Mouse (Mus musculus): ENCODE measurements around the gene Nol10. TPM values are rescaled to one million over a fixed set of nuclear protein-coding genes. Genes with fewer than 3 reads are reported as not detected.

Gene Nol10
- polyA plus RNA-seq, 1 experiment from 2014 or later, result 28.8 TPM

GRCm38 (mm10) chr12:17369551-17370325 is 21.5 kb downstream of the Nol10 start:
- H3K4me1 ChIP-seq (replicated peaks), result no peaks in the 10 kb centered on the region
- H3K27ac ChIP-seq, result no peak overlapping the region
- no peaks in the 10 kb centered on the region for H3K27me3 ChIP-seq (ENCODE audit: insufficient read depth, poor library complexity, severe bottlenecking)
- 96% methylated on average over 7 of the region's 7 CpGs for WGBS
- H3K9me3 ChIP-seq, result no peaks in the 10 kb centered on the region
- no peak overlapping the region for H3K4me3 ChIP-seq
- H3K36me3 ChIP-seq, result peaks cover 93% of the 10 kb centered on the region
- no peak for DNase-seq (ENCODE audit: low spot score)

DNA sequence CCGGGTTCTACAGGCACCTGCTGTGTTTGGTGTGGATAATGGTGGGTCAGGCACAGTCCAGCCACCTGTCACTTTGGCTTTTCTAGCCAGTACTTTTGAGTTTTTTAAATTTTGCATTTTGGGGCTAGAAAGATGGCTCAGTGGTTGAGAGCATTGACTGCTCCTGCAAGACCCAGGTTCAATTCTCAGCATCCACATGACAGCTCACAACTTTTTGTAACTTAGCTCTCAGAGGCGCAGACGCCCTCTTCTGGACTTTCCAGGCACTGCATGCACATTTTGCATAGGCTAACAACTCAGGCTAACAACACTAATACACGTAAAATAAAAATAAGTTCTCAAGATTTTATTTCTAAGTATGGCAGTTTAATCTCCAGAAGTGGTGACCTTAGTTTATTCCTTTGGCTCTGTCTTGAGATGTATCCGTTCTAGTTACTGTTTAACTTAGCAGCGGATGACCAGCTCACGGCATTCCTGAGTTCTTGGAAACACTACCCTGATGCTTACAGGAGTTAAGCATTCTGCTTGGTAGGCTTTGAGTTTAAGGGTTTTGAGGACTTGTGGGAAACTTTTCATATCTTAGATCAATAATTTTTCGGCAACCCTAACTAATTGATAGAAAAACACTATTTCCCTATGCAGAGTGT is 23.5 kb downstream of the Nol10 start:
- Histone ChIP-seq H3K27me3 (ENCODE audit: insufficient read depth, poor library complexity, severe bottlenecking) (no peaks in the 10 kb centered on the region), H3K9me3 (no peaks in the 10 kb centered on the region), H3K27ac (no peak overlapping the region), H3K36me3 (peaks cover 97% of the 10 kb centered on the region), H3K4me1 (replicated peaks) (no peaks in the 10 kb centered on the region), H3K4me3 (no peak overlapping the region)
- WGBS, result 88% methylated on average over 8 of the region's 8 CpGs
- no peak for DNase-seq (ENCODE audit: low spot score)

- 88% methylated on average over 3 of the region's 3 CpGs for WGBS
- H3K9me3 ChIP-seq, result no peaks in the 10 kb centered on the region
- no peak overlapping the region for H3K27ac ChIP-seq
- H3K36me3 ChIP-seq, result peaks cover 99% of the 10 kb centered on the region
- no peaks in the 10 kb centered on the region for H3K4me1 ChIP-seq (replicated peaks)
- H3K27me3 ChIP-seq (ENCODE audit: insufficient read depth, poor library complexity, severe bottlenecking), result no peaks in the 10 kb centered on the region
- no peak for DNase-seq (ENCODE audit: low spot score)
- no peak overlapping the region for H3K4me3 ChIP-seq
Observed at GRCm38 (mm10) chr12:17372696-17373095, 24.4 kb downstream of the Nol10 start.

DNA sequence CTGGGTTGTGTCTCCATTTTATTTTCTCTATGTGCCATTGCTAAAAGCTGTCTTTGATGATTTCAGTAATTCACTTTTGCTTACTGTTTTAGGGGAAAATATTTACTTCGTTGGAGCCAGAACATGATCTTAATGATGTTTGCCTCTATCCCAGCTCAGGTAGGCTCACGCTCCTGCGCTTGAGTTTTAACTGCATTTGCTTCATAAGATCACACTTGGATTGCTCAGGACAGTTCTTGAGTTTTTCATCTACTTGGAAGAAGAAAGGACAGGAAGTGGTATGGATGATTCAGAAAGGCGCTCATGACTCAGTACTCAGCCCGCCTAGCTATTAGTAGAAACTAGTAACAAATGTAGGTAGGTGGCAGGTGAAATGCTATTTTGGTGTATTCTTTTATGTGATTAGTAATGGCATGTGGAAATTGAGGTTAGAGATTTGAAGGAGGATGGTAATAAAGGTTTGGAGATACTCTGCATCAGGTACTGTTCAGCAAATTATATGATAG is 25.3 kb downstream of the Nol10 start:
- H3K4me3 ChIP-seq, result no peak overlapping the region
- WGBS, result 96% methylated on average over 5 of the region's 5 CpGs
- peaks cover 99% of the 10 kb centered on the region for H3K36me3 ChIP-seq
- H3K27ac ChIP-seq, result no peak overlapping the region
- no peaks in the 10 kb centered on the region for H3K9me3 ChIP-seq
- no peak for DNase-seq (ENCODE audit: low spot score)
- H3K4me1 ChIP-seq (replicated peaks), result no peaks in the 10 kb centered on the region
- H3K27me3 ChIP-seq (ENCODE audit: insufficient read depth, poor library complexity, severe bottlenecking), result no peaks in the 10 kb centered on the region

DNA sequence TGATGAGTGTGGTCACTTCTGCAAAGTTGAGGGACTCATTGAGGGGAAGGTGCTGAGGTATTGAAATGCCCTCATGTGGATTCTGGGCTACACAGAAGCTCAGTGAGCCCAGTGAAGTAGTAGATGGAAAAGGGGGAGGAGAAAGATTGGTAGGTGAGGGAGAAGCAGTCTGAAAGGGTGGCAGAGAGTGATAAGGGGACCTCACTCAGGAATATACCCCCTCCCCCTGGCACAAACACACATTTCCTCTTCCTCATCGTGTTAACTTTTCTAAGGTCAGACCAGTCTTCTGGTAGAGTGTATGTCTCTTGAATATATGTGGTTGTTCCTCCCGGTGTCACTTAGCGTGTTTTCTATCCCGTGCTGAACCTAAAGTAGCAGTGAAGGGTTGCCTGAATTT is 27.0 kb downstream of the Nol10 start:
- Histone ChIP-seq H3K4me3 (no peak overlapping the region), H3K27me3 (ENCODE audit: insufficient read depth, poor library complexity, severe bottlenecking) (no peaks in the 10 kb centered on the region), H3K27ac (no peak overlapping the region), H3K36me3 (peaks cover 99% of the 10 kb centered on the region), H3K4me1 (replicated peaks) (no peaks in the 10 kb centered on the region), H3K9me3 (no peaks in the 10 kb centered on the region)
- 95% methylated on average over 4 of the region's 4 CpGs for WGBS
- DNase-seq (ENCODE audit: low spot score), result no peak

DNA sequence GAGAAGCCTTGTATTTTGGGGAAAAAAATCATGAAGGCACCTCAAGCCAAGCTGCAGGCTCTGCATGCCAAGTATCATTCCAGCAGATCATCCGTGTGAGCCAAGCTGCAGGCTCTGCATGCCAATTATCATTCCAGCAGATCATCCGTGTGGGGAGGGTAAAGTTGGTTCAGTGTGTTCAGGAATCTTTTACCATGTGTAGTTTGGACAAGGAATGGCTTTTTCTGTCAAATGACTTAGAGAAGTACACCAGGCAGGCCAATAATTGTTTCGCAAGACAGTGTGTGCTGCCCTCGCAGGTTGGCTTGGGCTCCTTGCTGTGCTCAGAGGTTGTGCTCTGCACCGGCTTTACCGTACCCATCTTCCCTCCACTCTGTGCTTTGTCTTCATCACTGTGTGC is 28.3 kb downstream of the Nol10 start:
- Histone ChIP-seq H3K4me1 (replicated peaks) (no peaks in the 10 kb centered on the region), H3K4me3 (no peak overlapping the region), H3K36me3 (peaks cover 99% of the 10 kb centered on the region), H3K27ac (no peak overlapping the region), H3K9me3 (no peaks in the 10 kb centered on the region), H3K27me3 (ENCODE audit: insufficient read depth, poor library complexity, severe bottlenecking) (no peaks in the 10 kb centered on the region)
- DNase-seq (ENCODE audit: low spot score), result no peak
- 91% methylated on average over 6 of the region's 6 CpGs for WGBS

GRCm38 (mm10) chr12:17380991-17381390 is 32.7 kb downstream of the Nol10 start:
- DNase-seq (ENCODE audit: low spot score), result no peak
- Histone ChIP-seq H3K27ac (no peak overlapping the region), H3K36me3 (peaks cover 89% of the 10 kb centered on the region), H3K9me3 (no peaks in the 10 kb centered on the region), H3K4me3 (no peak overlapping the region), H3K4me1 (replicated peaks) (no peaks in the 10 kb centered on the region), H3K27me3 (ENCODE audit: insufficient read depth, poor library complexity, severe bottlenecking) (no peaks in the 10 kb centered on the region)
- WGBS, result 95% methylated on average over 6 of the region's 6 CpGs

GRCm38 (mm10) chr12:17382759-17383158 is 34.5 kb downstream of the Nol10 start:
- peaks cover 79% of the 10 kb centered on the region for H3K36me3 ChIP-seq
- H3K9me3 ChIP-seq, result no peaks in the 10 kb centered on the region
- no peaks in the 10 kb centered on the region for H3K4me1 ChIP-seq (replicated peaks)
- DNase-seq (ENCODE audit: low spot score), result no peak
- H3K4me3 ChIP-seq, result no peak overlapping the region
- H3K27me3 ChIP-seq (ENCODE audit: insufficient read depth, poor library complexity, severe bottlenecking), result no peaks in the 10 kb centered on the region
- 89% methylated on average over 7 of the region's 7 CpGs for WGBS
- no peak overlapping the region for H3K27ac ChIP-seq

GRCm38 (mm10) chr12:17386896-17387295 is 38.6 kb downstream of the Nol10 start:
- DNase-seq (ENCODE audit: low spot score), result no peak

DNA sequence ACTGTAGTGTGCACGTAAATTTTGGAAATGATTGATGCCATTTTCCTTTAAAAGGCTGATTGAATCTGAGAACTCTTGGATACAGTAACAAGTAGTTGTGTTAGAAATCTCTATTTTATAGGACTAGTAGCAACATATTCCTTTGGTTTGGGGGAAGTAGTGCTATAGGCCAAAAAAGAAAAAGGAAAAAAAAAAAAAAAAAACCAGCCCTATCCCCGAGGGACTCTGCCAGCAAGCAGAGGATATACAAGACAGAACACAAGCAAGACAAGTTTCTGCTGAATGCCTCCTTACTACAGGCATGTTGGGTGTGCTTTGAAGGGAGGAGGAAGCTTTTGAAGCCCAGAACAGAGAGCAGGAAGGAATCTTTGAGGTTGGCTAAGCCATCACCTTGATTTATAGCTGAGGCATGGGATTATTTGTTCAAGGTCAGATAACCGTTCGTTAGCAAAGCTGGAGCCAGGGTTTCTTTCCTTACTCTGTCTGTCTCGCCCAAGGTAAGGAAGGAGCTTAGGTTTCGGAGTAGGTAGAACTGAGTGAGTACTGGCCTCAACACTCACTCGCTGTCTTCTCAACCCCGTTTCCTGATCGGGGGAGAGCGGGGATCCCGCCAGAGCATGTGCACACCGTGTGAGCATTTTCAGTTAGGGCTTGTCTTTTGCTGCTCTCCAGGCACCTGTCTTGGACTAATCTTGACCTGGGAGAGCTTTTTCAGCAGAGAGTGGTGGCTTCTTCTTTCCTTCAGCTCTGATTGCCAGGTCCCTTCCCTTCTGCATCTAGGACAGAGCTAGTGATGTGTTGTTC is 39.3 kb downstream of the Nol10 start:
- DNase-seq (ENCODE audit: low spot score), result no peak
- Histone ChIP-seq H3K4me3 (no peak overlapping the region), H3K27me3 (ENCODE audit: insufficient read depth, poor library complexity, severe bottlenecking) (no peaks in the 10 kb centered on the region), H3K4me1 (replicated peaks) (no peaks in the 10 kb centered on the region), H3K27ac (no peak overlapping the region), H3K36me3 (peaks cover 46% of the 10 kb centered on the region), H3K9me3 (no peaks in the 10 kb centered on the region)
- 91% methylated on average over 12 of the region's 12 CpGs for WGBS

More at GRCm38 (mm10) chr12:17386896-17387295, 38.6 kb downstream of the Nol10 start:
- Histone ChIP-seq H3K9me3 (no peaks in the 10 kb centered on the region), H3K27me3 (ENCODE audit: insufficient read depth, poor library complexity, severe bottlenecking) (no peaks in the 10 kb centered on the region), H3K4me3 (no peak overlapping the region), H3K4me1 (replicated peaks) (no peaks in the 10 kb centered on the region), H3K36me3 (peaks cover 46% of the 10 kb centered on the region), H3K27ac (no peak overlapping the region)
- 89% methylated on average over 3 of the region's 3 CpGs for WGBS

DNA sequence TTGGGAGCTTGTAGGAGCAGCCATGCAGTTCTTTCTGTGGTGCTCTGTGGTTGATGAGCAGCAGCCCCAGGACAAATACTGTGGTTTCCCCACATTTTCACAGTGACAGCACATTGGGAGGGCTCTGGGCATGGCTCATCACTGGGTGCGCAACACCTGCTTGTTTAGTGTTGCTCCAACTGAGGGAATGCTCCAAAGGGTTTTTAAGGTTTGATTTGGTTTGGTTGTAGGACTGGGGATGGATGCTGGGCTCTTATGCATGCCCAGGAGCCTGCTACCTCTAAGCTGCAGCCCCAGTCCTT is 39.8 kb downstream of the Nol10 start:
- H3K4me3 ChIP-seq, result no peak overlapping the region
- no peak overlapping the region for H3K27ac ChIP-seq
- DNase-seq (ENCODE audit: low spot score), result no peak
- peaks cover 43% of the 10 kb centered on the region for H3K36me3 ChIP-seq
- 91% methylated on average over 1 of the region's 1 CpGs for WGBS
- no peaks in the 10 kb centered on the region for H3K4me1 ChIP-seq (replicated peaks)
- no peaks in the 10 kb centered on the region for H3K27me3 ChIP-seq (ENCODE audit: insufficient read depth, poor library complexity, severe bottlenecking)
- no peaks in the 10 kb centered on the region for H3K9me3 ChIP-seq

- Histone ChIP-seq H3K4me3 (no peak overlapping the region), H3K27me3 (ENCODE audit: insufficient read depth, poor library complexity, severe bottlenecking) (no peaks in the 10 kb centered on the region), H3K9me3 (no peaks in the 10 kb centered on the region), H3K27ac (no peak overlapping the region), H3K36me3 (peaks cover 41% of the 10 kb centered on the region), H3K4me1 (replicated peaks) (no peaks in the 10 kb centered on the region)
- DNase-seq (ENCODE audit: low spot score), result no peak
Observed at GRCm38 (mm10) chr12:17390036-17390435, 41.8 kb downstream of the Nol10 start.

GRCm38 (mm10) chr12:17390510-17390909 is 42.3 kb downstream of the Nol10 start:
- H3K9me3 ChIP-seq, result no peaks in the 10 kb centered on the region
- DNase-seq (ENCODE audit: low spot score), result no peak
- no peaks in the 10 kb centered on the region for H3K27me3 ChIP-seq (ENCODE audit: insufficient read depth, poor library complexity, severe bottlenecking)
- no peak overlapping the region for H3K27ac ChIP-seq
- 82% methylated on average over 4 of the region's 4 CpGs for WGBS
- H3K4me3 ChIP-seq, result no peak overlapping the region
- no peaks in the 10 kb centered on the region for H3K4me1 ChIP-seq (replicated peaks)
- H3K36me3 ChIP-seq, result peaks cover 45% of the 10 kb centered on the region
